Mouse (Mus musculus) T-helper 17 cell (primary cell): ENCODE measurements around the gene Cd200r3.

ENCODE experiments used
- in situ Hi-C, 2 experiments: fragments of 300-600 bp; cut with MboI, MseI; formaldehyde crosslinking; loops; 1 replicate in 1 of 2; 2 replicates in 1 of 2; pipeline ENCODE4 v1.15.1; 2025; ENCODE audit warnings: high pct_unique_total_duplicates in 2 of 2

The Cd200r3 gene

GRCm38 (mm10) chr16:44943468-44943867, at the start of gene Cd200r3:
Cd200r3 (plus strand) TSS chr16:44943678.
- in situ Hi-C loops, result loop anchor here in 1 of 2 experiments (25.0 kb wide), 1 partner anchor 919 kb away; no protein-coding TSS in a partner anchor

- in situ Hi-C loops, result loop anchor here in 1 of 2 experiments (25.0 kb wide), 1 partner anchor 930 kb away; no protein-coding TSS in a partner anchor
Observed at GRCm38 (mm10) chr16:44932016-44932415, 11.5 kb upstream of the Cd200r3 start.

GRCm38 (mm10) chr16:44951360-44952114, 8.1 kb downstream of the Cd200r3 start:
- in situ Hi-C loops, result loop anchor here in 1 of 2 experiments (25.0 kb wide), 1 partner anchor 1036 kb away; no protein-coding TSS in a partner anchor

GRCm38 (mm10) chr16:44962296-44962695, 18.8 kb downstream of the Cd200r3 start:
- in situ Hi-C loops, result loop anchor here (10.0 to 25.0 kb wide), 2 partner anchors 1025 to 1477 kb away; no protein-coding TSS in a partner anchor

- in situ Hi-C loops, result loop anchor here (10.0 to 25.0 kb wide), 2 partner anchors 1025 to 1478 kb away; no protein-coding TSS in a partner anchor
Observed at GRCm38 (mm10) chr16:44962777-44963176, 19.3 kb downstream of the Cd200r3 start.

GRCm38 (mm10) chr16:44964526-44965374, 21.3 kb downstream of the Cd200r3 start:
- in situ Hi-C loops, result loop anchor here (10.0 to 25.0 kb wide), 2 partner anchors 1023 to 1480 kb away; no protein-coding TSS in a partner anchor

GRCm38 (mm10) chr16:44965428-44965827, 21.9 kb downstream of the Cd200r3 start:
- in situ Hi-C loops, result loop anchor here (10.0 to 25.0 kb wide), 2 partner anchors 1022 to 1481 kb away; no protein-coding TSS in a partner anchor

GRCm38 (mm10) chr16:44965890-44966289, 22.4 kb downstream of the Cd200r3 start:
- in situ Hi-C loops, result loop anchor here (10.0 to 25.0 kb wide), 2 partner anchors 1021 to 1481 kb away; no protein-coding TSS in a partner anchor

- in situ Hi-C loops, result loop anchor here (10.0 to 25.0 kb wide), 2 partner anchors 1020 to 1482 kb away; no protein-coding TSS in a partner anchor
Observed at GRCm38 (mm10) chr16:44966891-44967290, 23.4 kb downstream of the Cd200r3 start.

GRCm38 (mm10) chr16:44968113-44968512, 24.6 kb downstream of the Cd200r3 start:
- in situ Hi-C loops, result loop anchor here (10.0 to 25.0 kb wide), 2 partner anchors 1019 to 1483 kb away; no protein-coding TSS in a partner anchor

GRCm38 (mm10) chr16:44970925-44971324, 27.4 kb downstream of the Cd200r3 start:
- in situ Hi-C loops, result loop anchor here in 1 of 2 experiments (25.0 kb wide), 1 partner anchor 1016 kb away; no protein-coding TSS in a partner anchor

GRCm38 (mm10) chr16:44974042-44974441, 30.6 kb downstream of the Cd200r3 start:
- in situ Hi-C loops, result loop anchor here in 1 of 2 experiments (25.0 kb wide), 1 partner anchor 1013 kb away; no protein-coding TSS in a partner anchor

- in situ Hi-C loops, result no loop called here
Observed at GRCm38 (mm10) chr16:44976081-44976480, 32.6 kb downstream of the Cd200r3 start.

GRCm38 (mm10) chr16:44976892-44977633, 33.6 kb downstream of the Cd200r3 start:
- in situ Hi-C loops, result no loop called here

- in situ Hi-C loops, result no loop called here
Observed at GRCm38 (mm10) chr16:44978193-44978592, 34.7 kb downstream of the Cd200r3 start.

GRCm38 (mm10) chr16:44979355-44979896, 35.9 kb downstream of the Cd200r3 start:
- in situ Hi-C loops, result no loop called here

- in situ Hi-C loops, result no loop called here
Observed at GRCm38 (mm10) chr16:44982972-44983371, 39.5 kb downstream of the Cd200r3 start.

GRCm38 (mm10) chr16:44983379-44984060, 40.0 kb downstream of the Cd200r3 start:
- in situ Hi-C loops, result no loop called here

GRCm38 (mm10) chr16:44984111-44984510, 40.6 kb downstream of the Cd200r3 start:
- in situ Hi-C loops, result no loop called here

GRCm38 (mm10) chr16:44984925-44985324, 41.4 kb downstream of the Cd200r3 start:
- in situ Hi-C loops, result no loop called here
